Mouse (Mus musculus) heart, embryonic 10.5 days (tissue): ENCODE data around the gene Eef1b2. TPM values are rescaled to one million over a fixed set of nuclear protein-coding genes. Genes with fewer than 3 reads are reported as not detected.
"Not testable (repeated sequence)": the region's sequence is repeated elsewhere in the genome, so short reads cannot be mapped to it uniquely, and the experiment has no call there.

ENCODE experiments used
- DNase-seq: peaks from one replicate; pipeline ENCODE4 v3.0.0-alpha.2; 2017; ENCODE audit warnings: low spot score
- H3K27ac ChIP-seq: fragments of 300-500 bp; sonication (generic); 2 replicates; pipeline ENCODE4 v1.5.1; 2016; ENCODE audit warnings: mild to moderate bottlenecking
- H3K27me3 ChIP-seq: fragments of 300-500 bp; sonication (generic); 2 replicates; pipeline ENCODE4 v1.6.1; 2016; ENCODE audit warnings: mild to moderate bottlenecking; ENCODE audit not compliant: poor library complexity, insufficient read depth, severe bottlenecking
- H3K36me3 ChIP-seq: fragments of 300-500 bp; sonication (generic); 2 replicates; pipeline ENCODE4 v1.6.1; 2016; ENCODE audit warnings: mild to moderate bottlenecking, moderate library complexity
- H3K4me1 ChIP-seq: fragments of 300-500 bp; sonication (generic); 2 replicates; pipeline ENCODE4 v1.6.1; 2016; ENCODE audit warnings: mild to moderate bottlenecking
- H3K4me3 ChIP-seq: fragments of 300-500 bp; sonication (generic); 2 replicates; pipeline ENCODE4 v1.5.1; 2016; ENCODE audit warnings: mild to moderate bottlenecking, moderate library complexity
- H3K9me3 ChIP-seq: fragments of 300-500 bp; sonication (generic); 2 replicates; pipeline ENCODE4 v1.6.1; 2016; ENCODE audit warnings: mild to moderate bottlenecking, moderate library complexity
- WGBS: fragments of 180-500 bp; shearing (Covaris S2); methylation state at CpG from one replicate; pipeline ENCODE4 v1.1.7; 2016; 5-methylcytosine and 5-hydroxymethylcytosine counted together
- polyA plus RNA-seq: library from polyadenylated mRNA; unstranded; fragments of >200 nt; fragmentation: Nextera tagmentation; extraction: Ambion mirVana; gene quantifications from 2 replicates; pipeline ENCODE4 v1.2.1, GENCODE M21; 2016

Gene Eef1b2
- polyA plus RNA-seq, 1 experiment from 2014 or later = 531 TPM

- no peak overlapping the region for H3K4me3 ChIP-seq
- no peaks in the 10 kb centered on the region for H3K9me3 ChIP-seq
- H3K36me3 ChIP-seq = peaks cover 25% of the 10 kb centered on the region
- H3K4me1 ChIP-seq = peaks cover 14% of the 10 kb centered on the region
- H3K27ac ChIP-seq = no peak overlapping the region
- DNase-seq = no peak
- 92% methylated on average over 4 of the region's 4 CpGs for WGBS
- no peaks in the 10 kb centered on the region for H3K27me3 ChIP-seq
Measured at GRCm38 (mm10) chr1:63180122-63180521, 3.5 kb downstream of the Eef1b2 start.

- H3K27ac ChIP-seq, DNase-seq: not testable (repeated sequence)
Measured at GRCm38 (mm10) chr1:63180575-63180974, 4.0 kb downstream of the Eef1b2 start.

GRCm38 (mm10) chr1:63181019-63181418, 4.4 kb downstream of the Eef1b2 start:
- no peaks in the 10 kb centered on the region for H3K27me3 ChIP-seq
- peak; percentile 95 for DNase-seq
- H3K4me3 ChIP-seq = no peak overlapping the region
- no peak overlapping the region for H3K27ac ChIP-seq
- WGBS = 10% methylated on average over 3 of the region's 3 CpGs
- no peaks in the 10 kb centered on the region for H3K9me3 ChIP-seq
- H3K36me3 ChIP-seq = peaks cover 25% of the 10 kb centered on the region
- peaks cover 8% of the 10 kb centered on the region; the same call in 1 of the 2 replicates for H3K4me1 ChIP-seq

More at GRCm38 (mm10) chr1:63180575-63180974, 4.0 kb downstream of the Eef1b2 start:
- H3K27me3 ChIP-seq, H3K4me3 ChIP-seq, H3K4me1 ChIP-seq, H3K9me3 ChIP-seq: not testable (repeated sequence)
- peaks cover 25% of the 10 kb centered on the region for H3K36me3 ChIP-seq
- WGBS = 62% methylated on average over 4 of the region's 4 CpGs

GRCm38 (mm10) chr1:63181480-63181879, 4.9 kb downstream of the Eef1b2 start:
- DNase-seq = no peak
- H3K27me3 ChIP-seq = no peaks in the 10 kb centered on the region
- WGBS = 94% methylated on average over 1 of the region's 1 CpGs
- H3K4me3 ChIP-seq = no peak overlapping the region
- no peaks in the 10 kb centered on the region for H3K9me3 ChIP-seq
- H3K36me3 ChIP-seq = peaks cover 25% of the 10 kb centered on the region
- no peak overlapping the region for H3K27ac ChIP-seq
- peaks cover 8% of the 10 kb centered on the region; the same call in 1 of the 2 replicates for H3K4me1 ChIP-seq

- no peak for DNase-seq
- no peaks in the 10 kb centered on the region for H3K9me3 ChIP-seq
- H3K36me3 ChIP-seq = peaks cover 25% of the 10 kb centered on the region
- no peak overlapping the region for H3K27ac ChIP-seq
- H3K27me3 ChIP-seq = no peaks in the 10 kb centered on the region
- peaks cover 8% of the 10 kb centered on the region; the same call in 1 of the 2 replicates for H3K4me1 ChIP-seq
- no peak overlapping the region for H3K4me3 ChIP-seq
- WGBS = 81% methylated on average over 5 of the region's 5 CpGs
Measured at GRCm38 (mm10) chr1:63182212-63182611, 5.6 kb downstream of the Eef1b2 start.

- H3K27me3 ChIP-seq = no peaks in the 10 kb centered on the region
- H3K27ac ChIP-seq = no peak overlapping the region
- no peak overlapping the region for H3K4me3 ChIP-seq
- H3K4me1 ChIP-seq = peaks cover 6% of the 10 kb centered on the region; the same call in 1 of the 2 replicates
- WGBS = 56% methylated on average over 10 of the region's 10 CpGs
- DNase-seq = no peak
- H3K9me3 ChIP-seq = no peaks in the 10 kb centered on the region
- H3K36me3 ChIP-seq = peaks cover 25% of the 10 kb centered on the region
Measured at GRCm38 (mm10) chr1:63182636-63183270, 6.1 kb downstream of the Eef1b2 start.

GRCm38 (mm10) chr1:63185430-63185829, 8.8 kb downstream of the Eef1b2 start:
- WGBS = 90% methylated on average over 6 of the region's 6 CpGs
- not testable (repeated sequence) for H3K9me3 ChIP-seq, H3K4me3 ChIP-seq, DNase-seq, H3K4me1 ChIP-seq, H3K27me3 ChIP-seq, H3K36me3 ChIP-seq, H3K27ac ChIP-seq

DNA sequence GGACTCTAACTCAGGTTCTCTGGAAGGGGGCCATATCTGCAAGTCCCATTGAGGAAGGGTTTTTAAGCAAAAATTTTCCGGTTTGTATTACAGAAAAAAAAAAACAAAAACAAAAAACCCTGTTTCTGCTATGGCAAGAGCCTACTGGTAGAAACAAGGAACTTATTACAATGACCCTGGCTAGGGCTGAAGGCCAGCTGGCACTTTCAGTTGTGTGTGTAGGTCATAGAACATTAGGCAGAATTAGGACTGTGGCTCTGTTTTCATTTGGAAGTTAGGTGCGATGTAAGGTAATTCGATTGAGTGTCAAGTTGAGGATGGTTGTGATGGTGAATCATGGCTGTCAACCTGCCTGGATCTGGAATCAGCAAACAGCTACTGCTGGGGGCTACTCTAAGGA, 11.9 kb downstream of the Eef1b2 start:
- no peaks in the 10 kb centered on the region for H3K27me3 ChIP-seq

GRCm38 (mm10) chr1:63190851-63191250, 14.2 kb downstream of the Eef1b2 start:
- DNase-seq = no peak
- WGBS = 78% methylated on average over 8 of the region's 8 CpGs
- Histone ChIP-seq H3K9me3 (no peaks in the 10 kb centered on the region), H3K4me3 (no peak overlapping the region), H3K36me3 (no peaks in the 10 kb centered on the region), H3K27ac (no peak overlapping the region), H3K4me1 (peaks cover 6% of the 10 kb centered on the region; the same call in 1 of the 2 replicates), H3K27me3 (no peaks in the 10 kb centered on the region)

More for the DNA sequence above, 11.9 kb downstream of the Eef1b2 start:
- no peaks in the 10 kb centered on the region for H3K36me3 ChIP-seq
- no peaks in the 10 kb centered on the region for H3K9me3 ChIP-seq
- WGBS = 80% methylated on average over 3 of the region's 3 CpGs
- H3K27ac ChIP-seq = no peak overlapping the region
- H3K4me1 ChIP-seq = peaks cover 6% of the 10 kb centered on the region; the same call in 1 of the 2 replicates
- DNase-seq = no peak
- H3K4me3 ChIP-seq = no peak overlapping the region

GRCm38 (mm10) chr1:63192306-63193065, 15.9 kb downstream of the Eef1b2 start:
- H3K27me3 ChIP-seq = no peaks in the 10 kb centered on the region
- H3K36me3 ChIP-seq = no peaks in the 10 kb centered on the region
- H3K27ac ChIP-seq = no peak overlapping the region; the same call in 1 of the 2 replicates
- H3K9me3 ChIP-seq = no peaks in the 10 kb centered on the region
- DNase-seq = no peak
- WGBS = 76% methylated on average over 11 of the region's 11 CpGs
- no peak overlapping the region for H3K4me3 ChIP-seq
- peaks cover 6% of the 10 kb centered on the region; the same call in 1 of the 2 replicates for H3K4me1 ChIP-seq

GRCm38 (mm10) chr1:63195848-63196512, 19.4 kb downstream of the Eef1b2 start:
- WGBS = 48% methylated on average over 5 of the region's 5 CpGs
- Histone ChIP-seq H3K9me3 (peaks cover 8% of the 10 kb centered on the region), H3K27ac (no peak overlapping the region), H3K27me3 (no peaks in the 10 kb centered on the region), H3K36me3 (no peaks in the 10 kb centered on the region), H3K4me3 (no peak overlapping the region), H3K4me1 (peaks cover 6% of the 10 kb centered on the region; the same call in 1 of the 2 replicates)
- no peak for DNase-seq

DNA sequence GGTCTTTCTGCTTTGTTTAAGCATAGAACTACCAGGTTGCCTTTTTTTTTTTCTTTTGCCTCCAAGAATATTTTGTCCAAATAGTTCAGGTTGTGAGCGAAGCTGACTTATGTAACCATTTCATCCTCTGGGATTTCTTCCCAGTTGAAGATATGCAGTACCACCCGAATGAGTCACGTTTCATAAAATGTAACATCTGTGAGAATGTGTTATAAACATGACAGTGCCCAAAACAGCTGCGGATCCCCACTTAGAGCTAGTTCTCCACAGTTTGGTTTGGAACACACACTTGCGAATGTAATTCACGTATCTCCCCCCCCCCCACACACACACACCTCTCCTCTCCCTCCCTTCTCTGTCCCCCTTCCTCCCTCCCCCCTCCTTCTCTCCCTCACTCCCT, 22.8 kb downstream of the Eef1b2 start:
- Histone ChIP-seq H3K9me3 (peaks cover 8% of the 10 kb centered on the region), H3K27me3 (no peaks in the 10 kb centered on the region), H3K27ac (no peak overlapping the region), H3K4me1 (peaks cover 13% of the 10 kb centered on the region), H3K36me3 (no peaks in the 10 kb centered on the region), H3K4me3 (no peak overlapping the region)
- DNase-seq = no peak
- 92% methylated on average over 6 of the region's 6 CpGs for WGBS

DNA sequence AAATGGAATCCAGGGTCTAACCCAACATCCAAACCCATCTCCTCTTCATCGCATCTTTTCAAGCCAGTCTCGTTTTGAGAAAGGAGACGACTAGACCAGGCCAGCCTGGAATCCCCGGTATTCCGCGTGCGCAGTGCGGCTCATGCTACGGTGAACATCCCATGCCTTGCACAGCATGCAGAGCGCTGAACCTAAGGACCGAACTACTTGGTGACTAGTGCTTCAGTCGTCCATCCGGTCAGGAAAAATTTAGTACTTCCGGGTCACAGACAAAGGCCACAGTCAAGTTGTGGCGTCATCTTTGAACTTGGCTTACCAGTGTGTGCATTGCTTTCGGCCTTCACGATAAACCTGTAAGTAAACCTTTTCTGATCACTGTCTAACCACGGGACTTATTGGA, 23.7 kb downstream of the Eef1b2 start:
- Histone ChIP-seq H3K9me3 (peaks cover 8% of the 10 kb centered on the region), H3K36me3 (no peaks in the 10 kb centered on the region), H3K4me1 (peaks cover 22% of the 10 kb centered on the region), H3K4me3 (no peak overlapping the region), H3K27me3 (no peaks in the 10 kb centered on the region), H3K27ac (no peak overlapping the region)
- DNase-seq = no peak
- WGBS = 90% methylated on average over 18 of the region's 18 CpGs
